Mouse (Mus musculus) hindbrain, postnatal 0 days (tissue): ENCODE measurements around the gene Rexo2. TPM values are rescaled to one million over a fixed set of nuclear protein-coding genes. Genes with fewer than 3 reads are reported as not detected.

Source experiments
- ATAC-seq: fragments of 200-750 bp; cut with Nextera tagmentation; 2 replicates; pipeline ENCODE4 v1.8.0; 2017; ENCODE audit warnings: mild to moderate bottlenecking, moderate TSS enrichment, moderate library complexity
- DNase-seq: peaks from one replicate; pipeline ENCODE4 v3.0.0-alpha.2; 2015; ENCODE audit warnings: low spot score
- H3K27ac ChIP-seq: fragments of 300-500 bp; sonication (generic); 2 replicates; pipeline ENCODE4 v1.5.1; 2014; ENCODE audit warnings: mild to moderate bottlenecking
- H3K27me3 ChIP-seq: fragments of 300-500 bp; sonication (generic); 2 replicates; pipeline ENCODE4 v1.6.1; 2014; ENCODE audit warnings: low read length, mixed read lengths; ENCODE audit not compliant: insufficient read depth
- H3K36me3 ChIP-seq: fragments of 300-500 bp; sonication (generic); 2 replicates; pipeline ENCODE4 v1.6.1; 2014; ENCODE audit warnings: low read length, mixed read lengths; ENCODE audit not compliant: insufficient read depth
- H3K4me1 ChIP-seq: fragments of 300-500 bp; sonication (generic); 2 replicates; pipeline ENCODE4 v1.6.1; 2014; ENCODE audit warnings: antibody characterized with exemption, low read length, mixed read lengths; ENCODE audit not compliant: insufficient read depth
- H3K4me2 ChIP-seq: fragments of 300-500 bp; sonication (generic); 2 replicates; pipeline ENCODE4 v1.6.1; 2014; ENCODE audit warnings: low read depth, mild to moderate bottlenecking, low read length, moderate library complexity, mixed read lengths
- H3K4me3 ChIP-seq: fragments of 300-500 bp; sonication (generic); 2 replicates; pipeline ENCODE4 v1.5.1; 2014; ENCODE audit warnings: low read length
- H3K9ac ChIP-seq: fragments of 300-500 bp; sonication (generic); replicated peaks from 2 replicates; pipeline ENCODE4 v1.6.1; 2014; ENCODE audit warnings: mild to moderate bottlenecking, low read length, moderate library complexity, mixed read lengths
- H3K9me3 ChIP-seq: fragments of 300-500 bp; sonication (generic); 2 replicates; pipeline ENCODE4 v1.6.1; 2016; ENCODE audit warnings: low read length, mixed read lengths
- CTCF ChIP-seq: IDR thresholded peaks from 2 replicates; pipeline ENCODE4 v1.5.1; 2016; ENCODE audit warnings: antibody characterized with exemption, control low read depth, low read depth
- WGBS: fragments of 180-500 bp; shearing (Covaris S2); extraction: QIAGEN DNeasy Blood & Tissue Kit; methylation state at CpG from one replicate; pipeline ENCODE4 v1.1.7; 2014; 5-methylcytosine and 5-hydroxymethylcytosine counted together
- microRNA-seq, 2 experiments: library from miRNA; unstranded; fragments of <30 nt; microRNA quantifications; one replicate each; pipeline ENCODE4; 2016
- polyA plus RNA-seq: library from polyadenylated mRNA; unstranded; fragments of >200 nt; fragmentation: Nextera tagmentation; extraction: Ambion mirVana; gene quantifications from 2 replicates; pipeline ENCODE4 v1.2.1, GENCODE M21; 2015
- total RNA-seq: library from RNA; depleted of rRNA; stranded (reverse); fragments of >200 nt; gene quantifications from 2 replicates; pipeline ENCODE4 v1.2.3, GENCODE M21; 2014; rRNA removed

Rexo2 gene
- total and polyA plus RNA-seq, 2 experiments from 2014 or later, result 46.5 to 94.6 TPM

GRCm38 (mm10) chr9:48427176-48427575, 53.2 kb downstream of the Rexo2 start:
- Histone ChIP-seq H3K4me3 (no peak overlapping the region), H3K27ac (no peak overlapping the region), H3K9me3 (no peaks in the 10 kb centered on the region), H3K36me3 (no peaks in the 10 kb centered on the region), H3K27me3 (no peaks in the 10 kb centered on the region), H3K4me2 (no peak overlapping the region), H3K9ac (no peak overlapping the region), H3K4me1 (no peaks in the 10 kb centered on the region)
- no peak for ATAC-seq
- no peak for DNase-seq
- 86% methylated on average over 7 of the region's 7 CpGs for WGBS
- no peak for TF ChIP-seq CTCF

GRCm38 (mm10) chr9:48423256-48423655, 57.2 kb downstream of the Rexo2 start:
- TF ChIP-seq CTCF, result no peak
- Histone ChIP-seq H3K4me1 (no peaks in the 10 kb centered on the region), H3K36me3 (no peaks in the 10 kb centered on the region), H3K4me2 (no peak overlapping the region), H3K27me3 (no peaks in the 10 kb centered on the region), H3K27ac (no peak overlapping the region), H3K9me3 (no peaks in the 10 kb centered on the region), H3K4me3 (no peak overlapping the region), H3K9ac (no peak overlapping the region)
- DNase-seq (no peak), ATAC-seq (no peak)
- WGBS, result 44% methylated on average over 1 of the region's 1 CpGs

GRCm38 (mm10) chr9:48422382-48422781, 58.0 kb downstream of the Rexo2 start:
- DNase-seq (no peak), ATAC-seq (no peak)
- H3K9me3 ChIP-seq, result no peaks in the 10 kb centered on the region
- no peaks in the 10 kb centered on the region for H3K4me1 ChIP-seq
- H3K9ac ChIP-seq, result no peak overlapping the region
- no peaks in the 10 kb centered on the region for H3K36me3 ChIP-seq
- no peak overlapping the region for H3K4me3 ChIP-seq
- no peak for TF ChIP-seq CTCF
- H3K27ac ChIP-seq, result no peak overlapping the region
- H3K4me2 ChIP-seq, result no peak overlapping the region
- 88% methylated on average over 8 of the region's 8 CpGs for WGBS
- H3K27me3 ChIP-seq, result no peaks in the 10 kb centered on the region

GRCm38 (mm10) chr9:48421561-48421960, 58.9 kb downstream of the Rexo2 start:
- Histone ChIP-seq H3K4me1 (no peaks in the 10 kb centered on the region), H3K4me2 (no peak overlapping the region), H3K9me3 (no peaks in the 10 kb centered on the region), H3K4me3 (no peak overlapping the region), H3K9ac (no peak overlapping the region), H3K27ac (no peak overlapping the region), H3K36me3 (no peaks in the 10 kb centered on the region), H3K27me3 (no peaks in the 10 kb centered on the region)
- 92% methylated on average over 2 of the region's 2 CpGs for WGBS
- TF ChIP-seq CTCF, result no peak
- DNase-seq, result no peak
- no peak for ATAC-seq

GRCm38 (mm10) chr9:48421029-48421428, 59.4 kb downstream of the Rexo2 start:
- H3K9ac ChIP-seq, result no peak overlapping the region
- ATAC-seq, result no peak
- no peak overlapping the region for H3K4me2 ChIP-seq
- H3K9me3 ChIP-seq, result no peaks in the 10 kb centered on the region
- H3K27ac ChIP-seq, result no peak overlapping the region
- no peaks in the 10 kb centered on the region for H3K27me3 ChIP-seq
- no peak for DNase-seq
- 83% methylated on average over 2 of the region's 2 CpGs for WGBS
- no peaks in the 10 kb centered on the region for H3K4me1 ChIP-seq
- H3K36me3 ChIP-seq, result no peaks in the 10 kb centered on the region
- no peak for TF ChIP-seq CTCF
- H3K4me3 ChIP-seq, result no peak overlapping the region

- DNase-seq (no peak), ATAC-seq (no peak)
- TF ChIP-seq CTCF, result no peak
- 79% methylated on average over 7 of the region's 7 CpGs for WGBS
- Histone ChIP-seq H3K4me1 (no peaks in the 10 kb centered on the region), H3K36me3 (no peaks in the 10 kb centered on the region), H3K27ac (no peak overlapping the region), H3K9me3 (no peaks in the 10 kb centered on the region), H3K4me2 (no peak overlapping the region), H3K27me3 (no peaks in the 10 kb centered on the region), H3K4me3 (no peak overlapping the region), H3K9ac (no peak overlapping the region)
Observed at GRCm38 (mm10) chr9:48420437-48420836, 60.0 kb downstream of the Rexo2 start.

- no peak for DNase-seq
- Histone ChIP-seq H3K9me3 (no peaks in the 10 kb centered on the region), H3K4me1 (no peaks in the 10 kb centered on the region), H3K27me3 (no peaks in the 10 kb centered on the region), H3K4me3 (no peak overlapping the region), H3K27ac (no peak overlapping the region), H3K4me2 (no peak overlapping the region), H3K9ac (no peak overlapping the region), H3K36me3 (no peaks in the 10 kb centered on the region)
- no peak for ATAC-seq
- WGBS, result 73% methylated on average over 8 of the region's 8 CpGs
- no peak for TF ChIP-seq CTCF
Observed at GRCm38 (mm10) chr9:48418829-48419228, 61.6 kb downstream of the Rexo2 start.

Small RNA genes within 50 kb of the gene (microRNA-seq; reads per million reads assigned to microRNA genes)
- gene Gm23653, result 0 reads per million in 2 experiments

Other genes with a start within 250 kb of the Rexo2 start
- gene Nxpe2, start 127.2 kb downstream of the Rexo2 start, total RNA-seq, result 0.86 TPM in 1 of 2 replicates, not detected in the other
- gene Nxpe2, start 127.2 kb downstream of the Rexo2 start, polyA plus RNA-seq, result 0.33 and 0.45 TPM in 2 replicates
- 41.3 and 51.5 TPM in 2 replicates for gene Rbm7, start 14.7 kb upstream of the Rexo2 start, total RNA-seq
- gene Rbm7, start 14.7 kb upstream of the Rexo2 start, polyA plus RNA-seq, result 74.4 and 83.3 TPM in 2 replicates
- gene Gm5617, start 14.8 kb upstream of the Rexo2 start, total RNA-seq, result 16.2 and 32.2 TPM in 2 replicates
- 30.8 and 31.3 TPM in 2 replicates for gene Gm5617, start 14.8 kb upstream of the Rexo2 start, polyA plus RNA-seq
- gene Nnmt, start 124.5 kb upstream of the Rexo2 start, total RNA-seq, result 0.50 TPM in 1 of 2 replicates, not detected in the other
- gene Nnmt, start 124.5 kb upstream of the Rexo2 start, polyA plus RNA-seq, result 1.7 and 2.2 TPM in 2 replicates